Mouse (Mus musculus): ENCODE measurements at regions not wholly inside any gene's neighbourhood (a gene's known extent, or its start where the extent isn't known, plus 50 kb on each side); places are given as distances from the start of the nearest gene placed in this dataset.
"Not testable (repeated sequence)": the region's sequence is repeated elsewhere in the genome, so short reads cannot be mapped to it uniquely, and the experiment has no call there.

DNA sequence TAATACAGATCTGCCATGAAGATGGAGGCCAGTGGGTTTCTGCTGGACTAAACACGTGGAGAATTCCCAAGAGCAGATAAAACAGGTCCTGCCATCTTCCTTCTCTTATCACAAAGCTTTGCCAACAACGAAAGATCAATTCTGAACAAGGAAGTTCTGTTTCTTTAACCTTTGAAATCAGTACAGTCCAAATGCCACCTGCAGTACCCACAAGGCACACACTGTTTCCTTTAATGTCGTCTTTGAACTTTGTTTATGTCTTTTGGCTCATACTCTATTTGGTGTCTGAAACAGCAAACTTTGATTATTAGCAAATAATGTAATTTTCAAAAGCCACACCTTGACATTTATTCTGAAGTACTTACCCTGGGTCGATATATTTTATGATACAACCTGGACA is 536.5 kb downstream of the Bckdhb start:
- no peak for DNase-seq (ENCODE audit: low spot score)

DNA sequence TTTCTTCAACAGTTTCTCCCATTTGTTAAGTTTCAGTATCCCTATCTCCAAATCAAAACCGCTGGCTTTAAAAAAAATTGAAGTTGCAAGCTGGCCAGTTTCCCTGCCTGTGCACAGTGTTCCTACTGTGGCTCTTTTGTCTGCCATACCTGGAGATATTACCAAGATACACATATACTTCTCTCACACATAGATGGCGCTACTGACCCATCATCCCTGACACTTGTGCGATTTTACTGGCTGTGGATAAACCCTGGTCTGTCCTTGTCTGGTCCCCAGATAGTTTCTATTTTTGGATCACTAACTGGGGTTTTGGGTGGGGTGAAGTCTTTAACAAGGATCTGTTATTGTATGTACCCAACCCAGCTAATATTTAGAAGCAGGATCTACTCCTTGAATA is 541.8 kb downstream of the Bckdhb start:
- peak; percentile 12 for DNase-seq (ENCODE audit: low spot score)

GRCm38 (mm10) chr9:84472696-84473095 is 547.8 kb downstream of the Bckdhb start:
- DNase-seq (ENCODE audit: low spot score) = no peak

- DNase-seq (ENCODE audit: low spot score) = no peak
Measured at GRCm38 (mm10) chr9:84475906-84476305, 551.0 kb downstream of the Bckdhb start.

GRCm38 (mm10) chr9:84499507-84499906 is 574.6 kb downstream of the Bckdhb start:
- DNase-seq (ENCODE audit: low spot score) = peak; percentile 36

GRCm38 (mm10) chr9:84502981-84503380 is 578.0 kb downstream of the Bckdhb start:
- DNase-seq (ENCODE audit: low spot score) = not testable (repeated sequence)

DNA sequence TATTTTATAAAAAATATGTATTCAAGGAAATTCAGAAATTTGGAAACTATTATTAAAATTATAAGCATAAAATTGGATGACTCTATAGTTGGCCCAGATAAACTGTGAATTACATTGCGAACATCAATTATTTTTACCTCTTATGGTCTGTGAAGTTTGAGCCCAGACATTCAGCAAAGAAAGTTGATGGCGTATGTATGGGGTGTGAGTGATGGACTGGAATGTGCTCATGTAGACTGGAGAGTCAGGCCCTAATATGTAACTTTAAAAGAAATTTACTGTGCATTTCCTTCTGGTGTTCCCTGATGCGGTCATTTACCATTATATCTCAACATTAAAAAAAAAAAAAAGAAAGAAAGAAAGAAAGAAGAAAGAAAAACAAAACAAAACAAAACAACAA is 592.1 kb downstream of the Bckdhb start:
- no peak for DNase-seq (ENCODE audit: low spot score)

GRCm38 (mm10) chr9:84545431-84545830 is 620.5 kb downstream of the Bckdhb start:
- DNase-seq (ENCODE audit: low spot score) = no peak

GRCm38 (mm10) chr9:84548012-84548660 is 623.2 kb downstream of the Bckdhb start:
- DNase-seq (ENCODE audit: low spot score) = no peak

- DNase-seq (ENCODE audit: low spot score) = no peak
Measured at GRCm38 (mm10) chr9:84555237-84555636, 630.3 kb downstream of the Bckdhb start.

GRCm38 (mm10) chr9:84556261-84556844 is 631.4 kb downstream of the Bckdhb start:
- no peak for DNase-seq (ENCODE audit: low spot score)

DNA sequence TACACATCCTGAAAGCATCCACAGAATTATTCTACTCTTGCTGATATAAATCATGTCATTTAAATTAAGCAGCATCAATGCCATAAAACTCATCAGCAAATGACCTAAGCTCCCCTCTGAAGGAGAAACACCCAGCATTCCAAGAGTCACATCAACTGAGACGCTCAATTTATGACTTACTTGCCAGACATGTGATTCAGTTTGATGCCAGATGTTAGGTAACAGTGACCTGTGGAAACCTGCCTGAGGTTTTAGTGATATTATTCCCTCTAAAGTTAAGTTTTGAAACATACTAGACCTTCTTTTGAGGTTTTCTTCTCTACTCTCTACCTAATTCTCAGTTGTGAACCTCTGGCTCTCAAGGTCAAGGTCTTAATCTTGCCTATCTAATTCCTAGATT is 633.4 kb downstream of the Bckdhb start:
- no peak for DNase-seq (ENCODE audit: low spot score)

DNA sequence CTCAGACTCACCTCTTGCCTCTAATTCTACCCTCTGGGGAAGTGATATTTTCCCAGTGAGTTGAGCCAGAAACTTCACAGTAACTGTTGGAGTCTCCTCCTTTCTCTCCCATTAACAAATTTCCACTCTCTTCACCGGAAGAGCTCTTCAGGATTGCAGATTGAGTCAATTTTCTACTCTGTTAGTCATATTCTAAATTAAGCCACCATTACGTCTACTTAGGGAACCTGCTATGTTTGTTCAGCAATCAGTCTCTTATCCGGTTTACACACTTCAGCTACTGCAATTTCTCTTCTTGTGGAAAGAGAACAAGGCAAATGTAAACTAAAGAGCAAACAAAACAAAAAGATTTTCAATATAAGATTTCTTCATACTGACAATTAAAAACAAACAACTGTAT is 644.6 kb downstream of the Bckdhb start:
- no peak for DNase-seq (ENCODE audit: low spot score)

- no peak for DNase-seq (ENCODE audit: low spot score)
Measured at GRCm38 (mm10) chr9:84577781-84578180, 652.8 kb downstream of the Bckdhb start.

GRCm38 (mm10) chr9:84587791-84588190 is 662.8 kb downstream of the Bckdhb start:
- no peak for DNase-seq (ENCODE audit: low spot score)

GRCm38 (mm10) chr9:84594724-84595123 is 669.8 kb downstream of the Bckdhb start:
- DNase-seq (ENCODE audit: low spot score) = no peak

Measured in MN1 (cell line).